Mouse (Mus musculus): ENCODE data around the gene Ets1.

DNA sequence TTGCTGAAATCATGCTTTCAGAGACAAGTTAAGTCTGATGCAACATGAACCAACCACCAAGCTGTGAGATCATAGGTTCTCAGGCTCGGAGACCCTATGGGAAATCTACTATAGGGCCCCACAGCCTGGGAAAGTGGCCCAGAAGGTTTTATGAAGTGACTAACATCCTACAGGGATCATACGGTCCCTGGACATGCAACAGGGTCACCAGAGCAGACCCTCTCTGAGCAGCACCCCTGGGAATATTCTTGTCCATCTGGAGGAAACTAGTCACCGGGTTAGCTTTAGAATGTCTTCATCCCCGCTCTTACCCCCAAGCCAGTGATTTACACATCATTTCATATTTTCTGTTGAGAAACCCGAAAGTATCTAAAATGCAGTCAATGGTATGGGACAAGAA is 34.1 kb upstream of the Ets1 start:
- TF ChIP-seq POLR2A (IDR thresholded peaks at IDR 0.05; ENCODE audit: insufficient read depth, low read length) (no peak), CTCF (IDR thresholded peaks at IDR 0.05; ENCODE audit: low read depth, low read length) (no peak)

Data from ES-Bruce4 (cell line).